Mouse (Mus musculus) MEL (cell line): ENCODE data around the gene Haus5. TPM values are rescaled to one million over a fixed set of nuclear protein-coding genes. Genes with fewer than 3 reads are reported as not detected.

Experiments
- DNase-seq: peaks from one replicate; pipeline ENCODE4 v3.0.0; 2011; ENCODE audit warnings: low read depth, low spot score
- H3K27ac ChIP-seq: 2 replicates; pipeline ENCODE4 v1.5.1; 2012; ENCODE audit warnings: low read depth, mild to moderate bottlenecking, control low read depth, low read length, moderate library complexity; ENCODE audit not compliant: control insufficient read depth
- H3K27me3 ChIP-seq, 2 experiments: fragments of 150-350 bp in 1 of 2; sonication (generic) in 1 of 2; 2 replicates each; pipeline ENCODE4 v1.6.1; 2012; ENCODE audit warnings: low read length in 2 of 2, mild to moderate bottlenecking in 2 of 2, improper control_type of control experiment in 1 of 2, moderate library complexity in 1 of 2; ENCODE audit not compliant: insufficient read depth in 2 of 2, control insufficient read depth in 1 of 2
- H3K36me3 ChIP-seq, 2 experiments: 2 replicates each; pipeline ENCODE4 v1.6.1; 2012 to 2014; ENCODE audit warnings: low read length in 2 of 2, improper control_type of control experiment in 1 of 2, inconsistent platforms in 1 of 2, mild to moderate bottlenecking in 1 of 2; ENCODE audit not compliant: insufficient read depth in 2 of 2, control insufficient read depth in 1 of 2
- H3K4me1 ChIP-seq, 2 experiments: fragments of 150-350 bp in 1 of 2; sonication (generic) in 1 of 2; 2 replicates each; pipeline ENCODE4 v1.6.1; 2012; ENCODE audit warnings: low read length in 2 of 2, improper control_type of control experiment in 1 of 2, mild to moderate bottlenecking in 1 of 2; ENCODE audit not compliant: insufficient read depth in 2 of 2, control insufficient read depth in 1 of 2
- H3K4me3 ChIP-seq, 2 experiments: fragments of 150-350 bp in 1 of 2; sonication (generic) in 1 of 2; 2 replicates each; pipeline ENCODE4 v1.5.1; 2012; ENCODE audit warnings: low read depth in 2 of 2, low read length in 2 of 2, mild to moderate bottlenecking in 2 of 2, moderate library complexity in 2 of 2, control low read depth in 1 of 2, improper control_type of control experiment in 1 of 2; ENCODE audit not compliant: control insufficient read depth in 1 of 2, insufficient read depth in 1 of 2
- H3K79me2 ChIP-seq: 2 replicates; pipeline ENCODE4 v1.6.1; 2012; ENCODE audit warnings: mild to moderate bottlenecking, low read length, moderate library complexity; ENCODE audit not compliant: control insufficient read depth, poor library complexity, insufficient read depth
- H3K9ac ChIP-seq: 2 replicates; pipeline ENCODE4 v1.6.1; 2012; ENCODE audit warnings: low read depth, mild to moderate bottlenecking, control low read depth, low read length, moderate library complexity; ENCODE audit not compliant: control insufficient read depth, poor library complexity, severe bottlenecking
- H3K9me3 ChIP-seq: fragments of 150-350 bp; sonication (generic); replicated peaks from 2 replicates; pipeline ENCODE4 v1.6.1; 2012; ENCODE audit warnings: mild to moderate bottlenecking, low read length, improper control_type of control experiment, moderate library complexity; ENCODE audit not compliant: insufficient read depth
- BHLHE40 ChIP-seq: IDR thresholded peaks from 2 replicates; pipeline ENCODE4 v1.6.1; 2012; ENCODE audit warnings: low read depth, mild to moderate bottlenecking, inconsistent platforms, low read length, improper control_type of control experiment, borderline replicate concordance
- CHD1 ChIP-seq: IDR thresholded peaks from 2 replicates; pipeline ENCODE4 v1.6.1; 2012; ENCODE audit warnings: low read depth, mild to moderate bottlenecking, inconsistent platforms, low read length, improper control_type of control experiment
- CHD2 ChIP-seq: IDR thresholded peaks from 2 replicates; pipeline ENCODE4 v1.6.1; 2011; ENCODE audit warnings: low read length, improper control_type of control experiment
- CTCF ChIP-seq, 3 experiments: IDR thresholded peaks in 2 of 3; conservative IDR thresholded peaks in 1 of 3; 2 replicates each; pipeline ENCODE4 v1.5.1; 2011 to 2012; ENCODE audit warnings: low read length in 3 of 3, low read depth in 2 of 3, mild to moderate bottlenecking in 2 of 3, improper control_type of control experiment in 1 of 3, inconsistent platforms in 1 of 3, mixed read lengths in 1 of 3, moderate library complexity in 1 of 3; ENCODE audit not compliant: control insufficient read depth in 1 of 3, insufficient read depth in 1 of 3, poor library complexity in 1 of 3, severe bottlenecking in 1 of 3
- E2F4 ChIP-seq: IDR thresholded peaks from 2 replicates; pipeline ENCODE4 v1.6.1; 2011; ENCODE audit warnings: low read depth, low read length, improper control_type of control experiment, borderline replicate concordance
- ELF1 ChIP-seq: IDR thresholded peaks from 2 replicates; pipeline ENCODE4 v1.6.1; 2014; ENCODE audit warnings: low read depth, mild to moderate bottlenecking, inconsistent platforms, low read length, improper control_type of control experiment, moderate library complexity
- EP300 ChIP-seq, 2 experiments: IDR thresholded peaks; 2 replicates each; pipeline ENCODE4 v1.6.1; 2011; ENCODE audit warnings: improper control_type of control experiment in 2 of 2, low read length in 2 of 2, low read depth in 1 of 2, mild to moderate bottlenecking in 1 of 2
- ETS1 ChIP-seq: IDR thresholded peaks from 2 replicates; pipeline ENCODE4 v1.6.1; 2012; ENCODE audit warnings: low read depth, mild to moderate bottlenecking, inconsistent platforms, low read length, improper control_type of control experiment, moderate library complexity
- GATA1 ChIP-seq: IDR thresholded peaks from 2 replicates; pipeline ENCODE4 v1.6.1; 2011; ENCODE audit warnings: low read depth, low read length, improper control_type of control experiment
- JUND ChIP-seq: IDR thresholded peaks from 2 replicates; pipeline ENCODE4 v1.6.1; 2011; ENCODE audit warnings: low read depth, mild to moderate bottlenecking, improper control_type of control experiment, low read length
- KAT2A ChIP-seq: conservative IDR thresholded peaks from 2 replicates; pipeline ENCODE4 v1.6.1; 2012; ENCODE audit warnings: low read depth, low read length, improper control_type of control experiment, inconsistent platforms
- MAFK ChIP-seq: IDR thresholded peaks from 2 replicates; pipeline ENCODE4 v1.6.1; 2011; ENCODE audit warnings: low read depth, mild to moderate bottlenecking, low read length, improper control_type of control experiment, borderline replicate concordance
- MAX ChIP-seq: IDR thresholded peaks from 2 replicates; pipeline ENCODE4 v1.6.1; 2011; ENCODE audit warnings: low read length, improper control_type of control experiment
- MXI1 ChIP-seq: IDR thresholded peaks from 2 replicates; pipeline ENCODE4 v1.6.1; 2011; ENCODE audit warnings: mild to moderate bottlenecking, low read depth, low read length, improper control_type of control experiment
- MYC ChIP-seq: IDR thresholded peaks from 2 replicates; pipeline ENCODE4 v1.6.1; 2011; ENCODE audit warnings: low read depth, mild to moderate bottlenecking, low read length, improper control_type of control experiment, moderate library complexity
- NELFE ChIP-seq: IDR thresholded peaks from 2 replicates; pipeline ENCODE4 v1.6.1; 2011; ENCODE audit warnings: low read depth, low read length, improper control_type of control experiment
- NRF1 ChIP-seq: IDR thresholded peaks from 2 replicates; pipeline ENCODE4 v1.6.1; 2014; ENCODE audit warnings: low read depth, mild to moderate bottlenecking, inconsistent platforms, low read length, improper control_type of control experiment, moderate library complexity; ENCODE audit not compliant: poor library complexity, insufficient read depth, severe bottlenecking
- POLR2AphosphoS5 ChIP-seq: IDR thresholded peaks from 2 replicates; pipeline ENCODE4 v1.6.1; 2012; ENCODE audit warnings: low read depth, borderline replicate concordance, mild to moderate bottlenecking, inconsistent platforms, low read length, moderate library complexity, mixed read lengths
- RAD21 ChIP-seq: IDR thresholded peaks from 2 replicates; pipeline ENCODE4 v1.6.1; 2011; ENCODE audit warnings: mild to moderate bottlenecking, low read depth, low read length, improper control_type of control experiment
- SMC3 ChIP-seq: IDR thresholded peaks from 2 replicates; pipeline ENCODE4 v1.6.1; 2011; ENCODE audit warnings: low read depth, low read length, improper control_type of control experiment
- TAL1 ChIP-seq: IDR thresholded peaks from 2 replicates; pipeline ENCODE4 v1.6.1; 2012; ENCODE audit warnings: mild to moderate bottlenecking, inconsistent platforms, low read length, moderate library complexity, mixed read lengths
- TBP ChIP-seq: IDR thresholded peaks from 2 replicates; pipeline ENCODE4 v1.8.0; 2011; ENCODE audit warnings: low read depth, low read length, improper control_type of control experiment
- UBTF ChIP-seq: IDR thresholded peaks from 2 replicates; pipeline ENCODE4 v1.6.1; 2012; ENCODE audit warnings: low read depth, mild to moderate bottlenecking, inconsistent platforms, low read length, improper control_type of control experiment, moderate library complexity, borderline replicate concordance; ENCODE audit not compliant: insufficient read depth
- USF2 ChIP-seq, 2 experiments: IDR thresholded peaks; 2 replicates each; pipeline ENCODE4 v1.6.1; 2011 to 2012; ENCODE audit warnings: improper control_type of control experiment in 2 of 2, low read length in 2 of 2, borderline replicate concordance in 1 of 2, inconsistent platforms in 1 of 2, low read depth in 1 of 2, mild to moderate bottlenecking in 1 of 2; ENCODE audit not compliant: insufficient read depth in 1 of 2
- ZMIZ1 ChIP-seq: IDR thresholded peaks from 2 replicates; pipeline ENCODE4 v1.6.1; 2012; ENCODE audit warnings: low read depth, mild to moderate bottlenecking, inconsistent platforms, low read length, improper control_type of control experiment, moderate library complexity
- ZNF384 ChIP-seq: IDR thresholded peaks from 2 replicates; pipeline ENCODE4 v1.6.1; 2012; ENCODE audit warnings: low read depth, mild to moderate bottlenecking, inconsistent platforms, low read length, improper control_type of control experiment
- polyA plus RNA-seq, 2 experiments: library from polyadenylated mRNA; stranded (reverse) in 1 of 2; unstranded in 1 of 2; fragments of >175 nt in 1 of 2; fragments of >200 nt in 1 of 2; gene quantifications; 2 replicates each; pipeline versions ENCODE4 v1.2.1 to v1.2.4; 2012; ENCODE audit warnings: low replicate concordance in 2 of 2, low read depth in 1 of 2; ENCODE audit not compliant: insufficient read length in 2 of 2, insufficient read depth in 1 of 2, missing spikeins in 1 of 2
- total RNA-seq: library from RNA; depleted of rRNA; stranded (reverse); fragments of 300-350 nt; gene quantifications from 2 replicates; pipeline ENCODE4 v1.2.3, GENCODE M21; 2012

The Haus5 gene
- total and polyA plus RNA-seq, 3 experiments: 35.0 to 55.9 TPM; not detected in 1

GRCm38 (mm10) chr7:30671480-30671879, 6.7 kb upstream of the Haus5 start, which contains the start of gene Pmis2:
Gene Pmis2 (minus strand): TSS chr7:30671605.
- Histone ChIP-seq H3K36me3 (no peaks in the 10 kb centered on the region), H3K4me3 (no peak within 1 kb of the TSS), H3K27ac (no peak within 1 kb of the TSS), H3K9ac (no peak within 1 kb of the TSS), H3K9me3 (no peaks in the 10 kb centered on the region), H3K27me3 (peaks cover 2 to 9% of the 10 kb centered on the region in 2 experiments)
- peak; percentile 19 for DNase-seq
- TF ChIP-seq TBP (no peak), UBTF (no peak), JUND (no peak), TAL1 (no peak), MXI1 (no peak), ZNF384 (no peak), POLR2AphosphoS5 (no peak), ETS1 (no peak), CHD1 (no peak), MYC (no peak), CTCF (IDR thresholded peaks at IDR 0.05 in 2 of 3, conservative IDR thresholded peaks at IDR 0.05 in 1 of 3; ENCODE audit: control insufficient read depth in 1 of 3, insufficient read depth in 1 of 3, low read depth in 2 of 3, low read length in 3 of 3, poor library complexity in 1 of 3, severe bottlenecking in 1 of 3) (no peak), MAFK (no peak), E2F4 (no peak), BHLHE40 (no peak), ZMIZ1 (no peak), ELF1 (no peak), USF2 (IDR thresholded peaks at IDR 0.05; ENCODE audit: borderline replicate concordance in 1 of 2, insufficient read depth in 1 of 2, low read depth in 1 of 2, low read length in 2 of 2) (no peak), CHD2 (no peak)
- TF ChIP-seq, all 39 proteins: peak for 0
- Histone ChIP-seq H3K79me2 (no peaks in the 10 kb centered on the region), H3K4me1 (no peaks in the 10 kb centered on the region)

DNA sequence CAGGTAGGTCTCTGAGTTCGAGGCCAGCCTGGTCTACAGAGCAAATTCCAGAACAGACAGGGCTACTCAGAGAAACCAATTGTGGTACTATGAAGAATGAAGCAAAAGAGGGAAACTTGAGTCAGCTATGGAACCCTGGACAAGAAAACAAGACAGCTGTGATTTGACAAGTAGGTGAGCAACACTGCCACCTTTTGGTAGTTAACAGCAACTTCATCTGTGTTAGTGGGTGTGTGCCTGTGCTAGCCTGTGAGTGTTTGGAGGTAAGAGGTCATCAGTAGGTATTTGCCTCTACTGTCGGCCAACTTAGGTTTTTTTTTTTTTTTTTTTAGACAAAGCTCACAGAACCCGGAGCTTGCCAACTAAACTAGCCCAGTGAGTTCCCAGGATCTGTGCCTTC, 4.4 kb upstream of the Haus5 start:
- Histone ChIP-seq H3K27ac (no peak overlapping the region), H3K4me3 (no peak overlapping the region), H3K27me3 (peaks cover 0 to 6% of the 10 kb centered on the region in 2 experiments; a peak in 3 of 4 replicates), H3K9ac (no peak overlapping the region), H3K79me2 (peaks cover 3% of the 10 kb centered on the region; the same call in 1 of the 2 replicates), H3K36me3 (no peaks in the 10 kb centered on the region), H3K9me3 (no peaks in the 10 kb centered on the region), H3K4me1 (no peaks in the 10 kb centered on the region)
- TF ChIP-seq MAX (no peak), SMC3 (peak; percentile 62), GATA1 (no peak), NELFE (no peak), RAD21 (peak; percentile 56), EP300 (IDR thresholded peaks at IDR 0.05; ENCODE audit: low read depth in 1 of 2, low read length in 2 of 2) (no peak), KAT2A (no peak), ZMIZ1 (no peak), NRF1 (no peak), POLR2AphosphoS5 (no peak), JUND (no peak), CTCF (IDR thresholded peaks at IDR 0.05 in 2 of 3, conservative IDR thresholded peaks at IDR 0.05 in 1 of 3; ENCODE audit: control insufficient read depth in 1 of 3, insufficient read depth in 1 of 3, low read depth in 2 of 3, low read length in 3 of 3, poor library complexity in 1 of 3, severe bottlenecking in 1 of 3) (peak; percentile 46 to 78 (median 78)), BHLHE40 (no peak)
- peak; percentile 79 for DNase-seq
